Mouse (Mus musculus) forebrain, embryonic 16.5 days (tissue): ENCODE data around the gene Pak1ip1. TPM values are rescaled to one million over a fixed set of nuclear protein-coding genes. Genes with fewer than 3 reads are reported as not detected.

Source experiments
- ATAC-seq: fragments of 200-750 bp; cut with Nextera tagmentation; 2 replicates; pipeline ENCODE4 v1.8.0; 2017; ENCODE audit warnings: mild to moderate bottlenecking, moderate library complexity
- H3K27ac ChIP-seq: fragments of 300-500 bp; sonication (generic); 2 replicates; pipeline ENCODE4 v1.5.1; 2014; ENCODE audit warnings: low read length, control low read depth
- H3K27me3 ChIP-seq: fragments of 300-500 bp; sonication (generic); replicated peaks from 2 replicates; pipeline ENCODE4 v1.6.1; 2014; ENCODE audit warnings: low read length; ENCODE audit not compliant: control insufficient read depth, insufficient read depth
- H3K36me3 ChIP-seq: fragments of 300-500 bp; sonication (generic); 2 replicates; pipeline ENCODE4 v1.6.1; 2014; ENCODE audit not compliant: control insufficient read depth, insufficient read depth
- H3K4me1 ChIP-seq: fragments of 300-500 bp; sonication (generic); replicated peaks from 2 replicates; pipeline ENCODE4 v1.6.1; 2014; ENCODE audit warnings: low read length; ENCODE audit not compliant: control insufficient read depth, insufficient read depth
- H3K4me2 ChIP-seq: fragments of 300-500 bp; sonication (generic); 2 replicates; pipeline ENCODE4 v1.6.1; 2014; ENCODE audit warnings: mild to moderate bottlenecking, low read length, control low read depth
- H3K4me3 ChIP-seq: fragments of 300-500 bp; sonication (generic); replicated peaks from 2 replicates; pipeline ENCODE4 v1.5.1; 2014; ENCODE audit warnings: mild to moderate bottlenecking, low read length, control low read depth
- H3K9ac ChIP-seq: fragments of 300-500 bp; sonication (generic); replicated peaks from 2 replicates; pipeline ENCODE4 v1.6.1; 2014; ENCODE audit warnings: low read depth, low read length, control low read depth
- H3K9me3 ChIP-seq: fragments of 300-500 bp; sonication (generic); 2 replicates; pipeline ENCODE4 v1.6.1; 2016; ENCODE audit warnings: low read length; ENCODE audit not compliant: control insufficient read depth
- WGBS: fragments of 180-500 bp; shearing (Covaris S2); extraction: QIAGEN DNeasy Blood & Tissue Kit; methylation state at CpG from one replicate; pipeline ENCODE4 v1.1.7; 2014; 5-methylcytosine and 5-hydroxymethylcytosine counted together
- polyA plus RNA-seq: library from polyadenylated mRNA; unstranded; fragments of >200 nt; fragmentation: Nextera tagmentation; extraction: Ambion mirVana; gene quantifications from 2 replicates; pipeline ENCODE4 v1.2.1, GENCODE M21; 2015

Gene Pak1ip1
- polyA plus RNA-seq, 1 experiment from 2014 or later: 71.7 TPM

- no peak for ATAC-seq
- no peak overlapping the region for H3K9ac ChIP-seq
- H3K9me3 ChIP-seq: no peaks in the 10 kb centered on the region
- peaks cover 16% of the 10 kb centered on the region for H3K4me1 ChIP-seq
- 92% methylated on average over 9 of the region's 9 CpGs for WGBS
- no peaks in the 10 kb centered on the region for H3K27me3 ChIP-seq
- H3K27ac ChIP-seq: no peak overlapping the region
- H3K4me3 ChIP-seq: no peak overlapping the region
- H3K36me3 ChIP-seq: peaks cover 5% of the 10 kb centered on the region
- H3K4me2 ChIP-seq: no peak overlapping the region
Measured at GRCm38 (mm10) chr13:41018236-41018635, 17.4 kb downstream of the Pak1ip1 start.

GRCm38 (mm10) chr13:41018756-41019591 lies 18.2 kb downstream of the Pak1ip1 start:
- WGBS: 94% methylated on average over 13 of the region's 13 CpGs
- Histone ChIP-seq H3K27me3 (no peaks in the 10 kb centered on the region), H3K9ac (no peak overlapping the region), H3K36me3 (peaks cover 8% of the 10 kb centered on the region; the same call in 1 of the 2 replicates), H3K4me3 (no peak overlapping the region), H3K4me2 (no peak overlapping the region), H3K27ac (no peak overlapping the region), H3K4me1 (peaks cover 16% of the 10 kb centered on the region), H3K9me3 (no peaks in the 10 kb centered on the region)
- no peak for ATAC-seq

- Histone ChIP-seq H3K4me3 (no peak overlapping the region), H3K36me3 (peaks cover 5% of the 10 kb centered on the region; the same call in 1 of the 2 replicates), H3K4me2 (no peak overlapping the region), H3K4me1 (peaks cover 16% of the 10 kb centered on the region), H3K27ac (no peak overlapping the region), H3K9me3 (no peaks in the 10 kb centered on the region), H3K9ac (no peak overlapping the region), H3K27me3 (no peaks in the 10 kb centered on the region)
- ATAC-seq: no peak
- 77% methylated on average over 7 of the region's 7 CpGs for WGBS
Measured at GRCm38 (mm10) chr13:41020494-41020893, 19.7 kb downstream of the Pak1ip1 start.

- no peaks in the 10 kb centered on the region for H3K9me3 ChIP-seq
- H3K4me3 ChIP-seq: no peak overlapping the region
- peaks cover 5% of the 10 kb centered on the region; the same call in 1 of the 2 replicates for H3K36me3 ChIP-seq
- no peak overlapping the region for H3K27ac ChIP-seq
- WGBS: 87% methylated on average over 6 of the region's 6 CpGs
- ATAC-seq: no peak
- no peak overlapping the region for H3K9ac ChIP-seq
- H3K27me3 ChIP-seq: no peaks in the 10 kb centered on the region
- no peak overlapping the region for H3K4me2 ChIP-seq
- H3K4me1 ChIP-seq: peaks cover 11% of the 10 kb centered on the region
Measured at GRCm38 (mm10) chr13:41021607-41022006, 20.8 kb downstream of the Pak1ip1 start.

GRCm38 (mm10) chr13:41022099-41022498 lies 21.3 kb downstream of the Pak1ip1 start:
- 70% methylated on average over 13 of the region's 13 CpGs for WGBS
- Histone ChIP-seq H3K4me2 (no peak overlapping the region), H3K9me3 (no peaks in the 10 kb centered on the region), H3K27ac (no peak overlapping the region), H3K36me3 (peaks cover 5% of the 10 kb centered on the region; the same call in 1 of the 2 replicates), H3K4me1 (peaks cover 6% of the 10 kb centered on the region), H3K27me3 (no peaks in the 10 kb centered on the region), H3K4me3 (no peak overlapping the region), H3K9ac (no peak overlapping the region)
- ATAC-seq: no peak

GRCm38 (mm10) chr13:41030098-41030497 lies 29.3 kb downstream of the Pak1ip1 start:
- H3K4me3 ChIP-seq: no peak overlapping the region
- no peaks in the 10 kb centered on the region for H3K27me3 ChIP-seq
- H3K27ac ChIP-seq: no peak overlapping the region
- H3K9me3 ChIP-seq: no peaks in the 10 kb centered on the region
- WGBS: 78% methylated on average over 5 of the region's 5 CpGs
- H3K4me1 ChIP-seq: no peaks in the 10 kb centered on the region
- no peak overlapping the region for H3K9ac ChIP-seq
- no peaks in the 10 kb centered on the region for H3K36me3 ChIP-seq
- ATAC-seq: no peak
- H3K4me2 ChIP-seq: no peak overlapping the region

GRCm38 (mm10) chr13:41042511-41042910 lies 41.7 kb downstream of the Pak1ip1 start:
- Histone ChIP-seq H3K4me2 (no peak overlapping the region), H3K9ac (no peak overlapping the region), H3K36me3 (no peaks in the 10 kb centered on the region), H3K27ac (no peak overlapping the region), H3K9me3 (no peaks in the 10 kb centered on the region), H3K4me1 (no peaks in the 10 kb centered on the region), H3K4me3 (no peak overlapping the region), H3K27me3 (no peaks in the 10 kb centered on the region)
- 94% methylated on average over 4 of the region's 4 CpGs for WGBS
- ATAC-seq: no peak

- WGBS: 91% methylated on average over 8 of the region's 8 CpGs
- H3K4me3 ChIP-seq: no peak overlapping the region
Measured at GRCm38 (mm10) chr13:41045901-41046300, 45.1 kb downstream of the Pak1ip1 start.

GRCm38 (mm10) chr13:41047280-41047679 lies 46.5 kb downstream of the Pak1ip1 start:
- no peaks in the 10 kb centered on the region for H3K36me3 ChIP-seq
- H3K4me2 ChIP-seq: no peak overlapping the region
- 0 out of 2 replicates have a peak, but pooled peaks cover 2% of the 10 kb centered on the region for H3K27me3 ChIP-seq
- WGBS: 89% methylated on average over 6 of the region's 6 CpGs
- no peak for ATAC-seq
- no peak overlapping the region for H3K27ac ChIP-seq
- no peak overlapping the region for H3K9ac ChIP-seq
- no peaks in the 10 kb centered on the region for H3K4me1 ChIP-seq
- H3K9me3 ChIP-seq: no peaks in the 10 kb centered on the region
- no peak overlapping the region for H3K4me3 ChIP-seq

More at GRCm38 (mm10) chr13:41045901-41046300, 45.1 kb downstream of the Pak1ip1 start:
- H3K27ac ChIP-seq: no peak overlapping the region
- no peaks in the 10 kb centered on the region for H3K9me3 ChIP-seq
- no peaks in the 10 kb centered on the region for H3K36me3 ChIP-seq
- no peak overlapping the region for H3K4me2 ChIP-seq
- no peak overlapping the region for H3K9ac ChIP-seq
- ATAC-seq: no peak
- H3K4me1 ChIP-seq: no peaks in the 10 kb centered on the region
- 0 out of 2 replicates have a peak, but pooled peaks cover 2% of the 10 kb centered on the region for H3K27me3 ChIP-seq
